Mouse (Mus musculus): ENCODE data around the gene Sos2.
"Not testable (repeated sequence)": the region's sequence is repeated elsewhere in the genome, so short reads cannot be mapped to it uniquely, and the experiment has no call there.

Sos2 gene

GRCm38 (mm10) chr12:69573271-69573670, 108.4 kb downstream of the Sos2 start:
- DNase-seq (ENCODE audit: low read depth, low spot score): peak; percentile 57

- no peak for DNase-seq (ENCODE audit: low read depth, low spot score)
Observed at GRCm38 (mm10) chr12:69569926-69570325, 111.7 kb downstream of the Sos2 start.

- no peak for DNase-seq (ENCODE audit: low read depth, low spot score)
Observed at GRCm38 (mm10) chr12:69568266-69568665, 113.4 kb downstream of the Sos2 start.

- not testable (repeated sequence) for DNase-seq (ENCODE audit: low read depth, low spot score)
Observed at GRCm38 (mm10) chr12:69561006-69561405, 120.6 kb downstream of the Sos2 start.

GRCm38 (mm10) chr12:69556221-69556861, 125.3 kb downstream of the Sos2 start:
- DNase-seq (ENCODE audit: low read depth, low spot score): peak; percentile 38

GRCm38 (mm10) chr12:69545456-69546178, 136.0 kb downstream of the Sos2 start:
- no peak for DNase-seq (ENCODE audit: low read depth, low spot score)

GRCm38 (mm10) chr12:69544994-69545393, 136.7 kb downstream of the Sos2 start:
- DNase-seq (ENCODE audit: low read depth, low spot score): no peak

- no peak for DNase-seq (ENCODE audit: low read depth, low spot score)
Observed at GRCm38 (mm10) chr12:69544562-69544961, 137.1 kb downstream of the Sos2 start.

GRCm38 (mm10) chr12:69542376-69542775, 139.3 kb downstream of the Sos2 start:
- no peak for DNase-seq (ENCODE audit: low read depth, low spot score)

GRCm38 (mm10) chr12:69541663-69542062, 140.0 kb downstream of the Sos2 start:
- no peak for DNase-seq (ENCODE audit: low read depth, low spot score)

- DNase-seq (ENCODE audit: low read depth, low spot score): no peak
Observed at GRCm38 (mm10) chr12:69539353-69539752, 142.3 kb downstream of the Sos2 start.

GRCm38 (mm10) chr12:69538362-69538950, 143.2 kb downstream of the Sos2 start:
- DNase-seq (ENCODE audit: low read depth, low spot score): no peak

- peak; percentile 18 for DNase-seq (ENCODE audit: low read depth, low spot score)
Observed at GRCm38 (mm10) chr12:69537675-69538361, 143.8 kb downstream of the Sos2 start.

- peak; percentile 34 for DNase-seq (ENCODE audit: low read depth, low spot score)
Observed at GRCm38 (mm10) chr12:69537243-69537674, 144.4 kb downstream of the Sos2 start.

GRCm38 (mm10) chr12:69536616-69537242, 144.9 kb downstream of the Sos2 start:
- no peak for DNase-seq (ENCODE audit: low read depth, low spot score)

Data from R1 (cell line).